Mouse (Mus musculus) lung, embryonic 15.5 days (tissue): ENCODE data around the gene Laptm5. TPM values are rescaled to one million over a fixed set of nuclear protein-coding genes. Genes with fewer than 3 reads are reported as not detected.

Experiments used
- ATAC-seq: fragments of 200-750 bp; cut with Nextera tagmentation; 2 replicates; pipeline ENCODE4 v1.8.0; 2017; ENCODE audit warnings: moderate number of reproducible peaks, borderline replicate concordance; ENCODE audit not compliant: low FRiP score, low TSS enrichment; ENCODE audit errors: extremely low read depth
- H3K27ac ChIP-seq: fragments of 300-500 bp; sonication (generic); 2 replicates; pipeline ENCODE4 v1.5.1; 2015; ENCODE audit warnings: moderate library complexity, mild to moderate bottlenecking, inconsistent platforms
- H3K27me3 ChIP-seq: fragments of 300-500 bp; sonication (generic); 2 replicates; pipeline ENCODE4 v1.6.1; 2015; ENCODE audit warnings: inconsistent platforms
- H3K36me3 ChIP-seq: fragments of 300-500 bp; sonication (generic); 2 replicates; pipeline ENCODE4 v1.6.1; 2015; ENCODE audit warnings: inconsistent platforms
- H3K4me1 ChIP-seq: fragments of 300-500 bp; sonication (generic); 2 replicates; pipeline ENCODE4 v1.6.1; 2015; ENCODE audit warnings: inconsistent platforms
- H3K4me2 ChIP-seq: fragments of 300-500 bp; sonication (generic); 2 replicates; pipeline ENCODE4 v1.6.1; 2015; ENCODE audit warnings: inconsistent platforms, mild to moderate bottlenecking, moderate library complexity
- H3K4me3 ChIP-seq: fragments of 300-500 bp; sonication (generic); 2 replicates; pipeline ENCODE4 v1.5.1; 2015; ENCODE audit warnings: mild to moderate bottlenecking, inconsistent platforms
- H3K9ac ChIP-seq: fragments of 300-500 bp; sonication (generic); 2 replicates; pipeline ENCODE4 v1.6.1; 2015; ENCODE audit warnings: inconsistent platforms
- H3K9me3 ChIP-seq: fragments of 300-500 bp; sonication (generic); 2 replicates; pipeline ENCODE4 v1.6.1; 2016; ENCODE audit warnings: inconsistent platforms
- WGBS: fragments of 180-500 bp; shearing (Covaris S2); methylation state at CpG from one replicate; pipeline ENCODE4 v1.1.7; 2015; 5-methylcytosine and 5-hydroxymethylcytosine counted together
- polyA plus RNA-seq: library from polyadenylated mRNA; unstranded; fragments of >200 nt; fragmentation: Nextera tagmentation; extraction: Ambion mirVana; gene quantifications from 2 replicates; pipeline ENCODE4 v1.2.1, GENCODE M21; 2015

The Laptm5 gene
- polyA plus RNA-seq, 1 experiment from 2014 or later: 45.5 TPM

GRCm38 (mm10) chr4:130973332-130974263 is 60.7 kb downstream of the Laptm5 start:
- no peak for ATAC-seq
- no peak overlapping the region for H3K9ac ChIP-seq
- H3K4me3 ChIP-seq: no peak overlapping the region
- H3K27me3 ChIP-seq: no peaks in the 10 kb centered on the region
- no peaks in the 10 kb centered on the region for H3K4me1 ChIP-seq
- H3K36me3 ChIP-seq: no peaks in the 10 kb centered on the region
- no peak overlapping the region for H3K27ac ChIP-seq
- 67% methylated on average over 19 of the region's 19 CpGs for WGBS
- no peak overlapping the region for H3K4me2 ChIP-seq
- no peaks in the 10 kb centered on the region for H3K9me3 ChIP-seq

- WGBS: 63% methylated on average over 3 of the region's 3 CpGs
- ATAC-seq: no peak
Measured at GRCm38 (mm10) chr4:130978981-130979380, 66.1 kb downstream of the Laptm5 start.

GRCm38 (mm10) chr4:130984416-130985182 is 71.7 kb downstream of the Laptm5 start:
- ATAC-seq: no peak
- no peak overlapping the region for H3K27ac ChIP-seq
- H3K4me3 ChIP-seq: no peak overlapping the region
- no peaks in the 10 kb centered on the region for H3K36me3 ChIP-seq
- H3K27me3 ChIP-seq: no peaks in the 10 kb centered on the region
- H3K9ac ChIP-seq: no peak overlapping the region
- no peaks in the 10 kb centered on the region for H3K9me3 ChIP-seq
- H3K4me2 ChIP-seq: no peak overlapping the region
- WGBS: 52% methylated on average over 17 of the region's 17 CpGs
- no peaks in the 10 kb centered on the region for H3K4me1 ChIP-seq

More at GRCm38 (mm10) chr4:130978981-130979380, 66.1 kb downstream of the Laptm5 start:
- no peak overlapping the region for H3K27ac ChIP-seq
- H3K27me3 ChIP-seq: no peaks in the 10 kb centered on the region
- H3K9me3 ChIP-seq: no peaks in the 10 kb centered on the region
- H3K4me1 ChIP-seq: no peaks in the 10 kb centered on the region
- no peak overlapping the region for H3K9ac ChIP-seq
- no peak overlapping the region for H3K4me3 ChIP-seq
- H3K36me3 ChIP-seq: no peaks in the 10 kb centered on the region
- no peak overlapping the region for H3K4me2 ChIP-seq

Other genes with a start within 250 kb of the Laptm5 start
- 85.9 and 88.3 TPM in 2 replicates for gene Pum1, start 249.8 kb upstream of the Laptm5 start, polyA plus RNA-seq
- 20.5 and 21.7 TPM in 2 replicates for gene Sdc3, start 120.6 kb upstream of the Laptm5 start, polyA plus RNA-seq
- gene Matn1, start 31.3 kb downstream of the Laptm5 start, polyA plus RNA-seq: 0.25 and 0.61 TPM in 2 replicates